Mouse (Mus musculus): ENCODE data around the gene Senp1.

The Senp1 gene

GRCm38 (mm10) chr15:98048918-98049700 is 44.4 kb downstream of the Senp1 start:
- DNase-seq (ENCODE audit: low spot score in 2 of 2): no peak

- no peak for DNase-seq (ENCODE audit: low spot score in 2 of 2)
Measured at GRCm38 (mm10) chr15:98044387-98044786, 49.2 kb downstream of the Senp1 start.

GRCm38 (mm10) chr15:98043967-98044366 is 49.6 kb downstream of the Senp1 start:
- DNase-seq (ENCODE audit: low spot score in 2 of 2): no peak

GRCm38 (mm10) chr15:98042508-98042907 is 51.0 kb downstream of the Senp1 start:
- DNase-seq (ENCODE audit: low spot score in 2 of 2): no peak

- DNase-seq (ENCODE audit: low spot score in 2 of 2): no peak
Measured at GRCm38 (mm10) chr15:98039682-98040081, 53.9 kb downstream of the Senp1 start.

GRCm38 (mm10) chr15:98036578-98036977 is 57.0 kb downstream of the Senp1 start:
- DNase-seq (ENCODE audit: low spot score in 2 of 2): no peak

GRCm38 (mm10) chr15:98035076-98035755 is 58.3 kb downstream of the Senp1 start:
- no peak for DNase-seq (ENCODE audit: low spot score in 2 of 2)

GRCm38 (mm10) chr15:98033233-98033748 is 60.3 kb downstream of the Senp1 start:
- no peak for DNase-seq (ENCODE audit: low spot score in 2 of 2)

- no peak for DNase-seq (ENCODE audit: low spot score in 2 of 2)
Measured at GRCm38 (mm10) chr15:98029798-98030197, 63.7 kb downstream of the Senp1 start.

GRCm38 (mm10) chr15:98026967-98027904 is 66.3 kb downstream of the Senp1 start:
- DNase-seq (ENCODE audit: low spot score in 2 of 2): no peak

GRCm38 (mm10) chr15:98025611-98026010 is 67.9 kb downstream of the Senp1 start:
- no peak for DNase-seq (ENCODE audit: low spot score in 2 of 2)

- DNase-seq (ENCODE audit: low spot score in 2 of 2): no peak
Measured at GRCm38 (mm10) chr15:98023137-98023536, 70.4 kb downstream of the Senp1 start.

GRCm38 (mm10) chr15:98021886-98022285 is 71.7 kb downstream of the Senp1 start:
- no peak for DNase-seq (ENCODE audit: low spot score in 2 of 2)

GRCm38 (mm10) chr15:98019047-98019446 is 74.5 kb downstream of the Senp1 start:
- no peak for DNase-seq (ENCODE audit: low spot score in 2 of 2)

- DNase-seq (ENCODE audit: low spot score in 2 of 2): no peak
Measured at GRCm38 (mm10) chr15:98017925-98018324, 75.6 kb downstream of the Senp1 start.

- DNase-seq (ENCODE audit: low spot score in 2 of 2): no peak
Measured at GRCm38 (mm10) chr15:98012810-98013209, 80.7 kb downstream of the Senp1 start.

- no peak for DNase-seq (ENCODE audit: low spot score in 2 of 2)
Measured at GRCm38 (mm10) chr15:98005181-98005580, 88.4 kb downstream of the Senp1 start.

- no peak for DNase-seq (ENCODE audit: low spot score in 2 of 2)
Measured at GRCm38 (mm10) chr15:98004740-98005159, 88.8 kb downstream of the Senp1 start.

GRCm38 (mm10) chr15:98003822-98004739 is 89.5 kb downstream of the Senp1 start, which contains the start of gene Col2a1:
Col2a1 (minus strand) TSS chr15:98004695.
- no peak for DNase-seq (ENCODE audit: low spot score in 2 of 2)

GRCm38 (mm10) chr15:98002991-98003821 is 90.3 kb downstream of the Senp1 start:
- no peak for DNase-seq (ENCODE audit: low spot score in 2 of 2)
